Mouse (Mus musculus): Measurements from ENCODE around the gene Ern1. TPM values are rescaled to one million over a fixed set of nuclear protein-coding genes. Genes with fewer than 3 reads are reported as not detected.

Gene Ern1
- total RNA-seq, 2 experiments from 2014 or later, result 10.4 to 11.3 TPM

DNA sequence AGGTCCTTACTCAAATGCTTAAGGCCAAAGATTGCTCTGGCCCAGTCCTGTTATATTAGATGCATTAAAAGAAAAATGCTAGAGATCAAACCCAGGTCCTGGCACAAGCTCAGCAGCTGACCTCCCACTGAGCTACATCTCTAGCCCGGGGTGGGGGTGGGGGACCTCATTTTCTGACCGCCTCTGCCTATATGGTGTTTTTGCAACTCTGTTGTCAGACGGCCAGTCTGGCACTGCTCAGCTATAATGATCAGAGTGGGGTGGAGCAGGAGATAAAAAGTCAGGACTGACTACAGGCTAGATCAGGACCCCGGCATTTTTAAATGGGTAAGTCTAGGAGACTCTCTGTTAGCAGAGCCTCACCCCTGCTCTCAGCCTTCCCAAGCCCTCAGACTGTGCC is 30.7 kb upstream of the Ern1 start:
- no peak for TF ChIP-seq CTCF (IDR thresholded peaks at IDR 0.05)
- Histone ChIP-seq H3K27ac (no peak overlapping the region), H3K4me3 (no peak overlapping the region)
- intact Hi-C loops (cut with DNase I), result no loop called here
- no peak for DNase-seq (ENCODE audit: extremely low spot score in 1 of 2, low spot score in 2 of 2)

- no peak for TF ChIP-seq CTCF (IDR thresholded peaks at IDR 0.05)
- peak in 1 of 2 experiments; percentile 35 for DNase-seq (ENCODE audit: extremely low spot score in 1 of 2, low spot score in 2 of 2)
- H3K27ac ChIP-seq, result peak overlapping the region; percentile 80
- no peak overlapping the region for H3K4me3 ChIP-seq
- intact Hi-C loops (cut with DNase I), result no loop called here
These were observed 27.6 kb upstream of the Ern1 start for GRCm38 (mm10) chr11:106515079-106515745.

- DNase-seq (ENCODE audit: extremely low spot score in 1 of 2, low spot score in 2 of 2), result no peak
- H3K4me3 ChIP-seq, result no peak overlapping the region
- TF ChIP-seq CTCF (IDR thresholded peaks at IDR 0.05), result no peak
- intact Hi-C loops (cut with DNase I), result no loop called here
- H3K27ac ChIP-seq, result peak overlapping the region; percentile 80
These were observed 26.8 kb upstream of the Ern1 start for GRCm38 (mm10) chr11:106514446-106514845.

- intact Hi-C loops (cut with DNase I), result loop anchor here (1.0 kb wide), 1 partner anchor 114 kb away; no protein-coding TSS in a partner anchor
- no peak overlapping the region for H3K4me3 ChIP-seq
- H3K27ac ChIP-seq, result no peak overlapping the region
- TF ChIP-seq CTCF (IDR thresholded peaks at IDR 0.05), result peak; percentile 69
- peak; percentile 54 to 56 for DNase-seq (ENCODE audit: extremely low spot score in 1 of 2, low spot score in 2 of 2)
These were observed 25.5 kb upstream of the Ern1 start for GRCm38 (mm10) chr11:106513166-106513565.

- no peak for TF ChIP-seq CTCF (IDR thresholded peaks at IDR 0.05)
- Histone ChIP-seq H3K4me3 (no peak overlapping the region), H3K27ac (no peak overlapping the region)
- intact Hi-C loops (cut with DNase I), result no loop called here
- DNase-seq (ENCODE audit: extremely low spot score in 1 of 2, low spot score in 2 of 2), result no peak
These were observed 24.3 kb upstream of the Ern1 start for GRCm38 (mm10) chr11:106512006-106512390.

DNA sequence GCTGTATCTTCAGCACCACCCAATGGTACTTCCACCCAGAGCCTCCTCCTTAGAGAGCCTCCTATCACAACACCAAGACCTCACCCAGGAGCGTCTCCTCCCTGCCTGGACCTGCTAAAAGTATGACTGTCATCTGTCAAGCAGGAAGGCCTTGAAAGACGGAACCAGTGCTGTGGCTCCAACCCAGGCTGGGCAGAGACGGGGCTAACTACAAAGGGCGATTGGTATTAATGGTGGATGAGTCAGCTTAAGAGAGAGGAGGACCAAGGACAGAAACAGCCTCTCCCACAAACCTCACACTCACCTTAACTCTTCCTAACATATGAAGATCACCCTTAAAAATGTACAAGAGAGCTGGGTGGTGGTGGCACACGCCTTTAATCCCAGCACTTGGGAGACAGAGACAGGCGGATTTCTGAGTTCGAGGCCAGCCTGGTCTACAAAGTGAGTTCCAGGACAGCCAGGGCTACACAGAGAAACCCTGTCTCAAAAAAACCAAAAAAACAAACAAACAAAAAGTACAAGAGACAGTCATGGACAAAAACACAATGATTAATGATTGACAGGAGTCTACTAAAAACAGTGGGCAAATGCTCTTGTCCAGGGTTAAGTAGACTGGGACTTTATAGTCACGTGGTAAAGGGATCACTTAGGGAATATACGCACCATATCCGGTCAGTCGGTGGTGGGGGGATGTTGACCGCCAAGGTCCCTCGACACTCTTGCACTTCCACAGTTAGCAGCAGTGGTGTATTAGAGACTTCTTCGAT is 23.8 kb upstream of the Ern1 start:
- no peak for DNase-seq (ENCODE audit: extremely low spot score in 1 of 2, low spot score in 2 of 2)
- intact Hi-C loops (cut with DNase I), result no loop called here
- TF ChIP-seq CTCF (IDR thresholded peaks at IDR 0.05), result no peak
- Histone ChIP-seq H3K27ac (no peak overlapping the region), H3K4me3 (no peak overlapping the region)

DNA sequence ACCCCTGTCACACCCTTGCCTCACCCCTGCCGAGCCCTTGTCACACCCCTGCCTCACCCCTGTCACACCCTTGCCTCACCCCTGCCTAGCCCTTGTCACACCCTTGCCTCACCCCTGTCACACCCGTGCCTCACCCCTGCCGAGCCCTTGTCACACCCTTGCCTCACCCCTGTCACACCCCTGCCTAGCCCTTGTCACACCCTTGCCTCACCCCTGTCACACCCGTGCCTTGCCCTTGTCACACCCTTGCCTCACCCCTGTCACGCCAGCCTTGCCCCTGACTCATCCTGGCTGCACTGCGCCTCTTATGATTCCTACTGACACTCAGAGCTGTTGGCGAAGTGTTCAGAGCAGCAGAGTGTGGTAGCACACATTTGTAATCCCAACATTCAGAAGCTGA is 20.0 kb upstream of the Ern1 start:
- no peak for TF ChIP-seq CTCF (IDR thresholded peaks at IDR 0.05)
- intact Hi-C loops (cut with DNase I), result loop anchor here (10.0 kb wide), 1 partner anchor 237 kb away; no protein-coding TSS in a partner anchor
- Histone ChIP-seq H3K27ac (no peak overlapping the region), H3K4me3 (no peak overlapping the region)
- no peak for DNase-seq (ENCODE audit: extremely low spot score in 1 of 2, low spot score in 2 of 2)

DNA sequence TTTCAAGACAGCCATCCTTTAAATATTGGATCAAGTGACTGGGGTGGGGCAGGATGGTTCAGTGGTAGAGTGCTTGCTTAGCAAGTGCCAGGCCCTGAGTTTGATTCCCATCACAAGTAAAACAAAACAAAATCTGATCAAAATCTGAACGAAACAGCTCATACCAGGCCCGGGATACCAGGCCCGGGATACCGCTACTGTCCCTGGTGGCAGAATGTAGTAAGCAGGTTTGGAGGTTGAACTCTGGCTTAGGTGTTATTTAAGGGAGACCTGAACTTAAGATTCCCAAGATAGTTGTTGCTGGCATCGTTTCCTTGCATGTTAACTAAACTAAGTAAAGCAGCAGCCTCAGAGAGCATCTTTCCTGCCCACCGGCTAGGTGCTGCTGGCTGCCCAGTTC is 18.6 kb upstream of the Ern1 start:
- H3K27ac ChIP-seq, result no peak overlapping the region
- H3K4me3 ChIP-seq, result no peak overlapping the region
- intact Hi-C loops (cut with DNase I), result loop anchor here (10.0 kb wide), 1 partner anchor 239 kb away; no protein-coding TSS in a partner anchor
- DNase-seq (ENCODE audit: extremely low spot score in 1 of 2, low spot score in 2 of 2), result no peak
- TF ChIP-seq CTCF (IDR thresholded peaks at IDR 0.05), result no peak; the same call in 1 of the 2 replicates

DNA sequence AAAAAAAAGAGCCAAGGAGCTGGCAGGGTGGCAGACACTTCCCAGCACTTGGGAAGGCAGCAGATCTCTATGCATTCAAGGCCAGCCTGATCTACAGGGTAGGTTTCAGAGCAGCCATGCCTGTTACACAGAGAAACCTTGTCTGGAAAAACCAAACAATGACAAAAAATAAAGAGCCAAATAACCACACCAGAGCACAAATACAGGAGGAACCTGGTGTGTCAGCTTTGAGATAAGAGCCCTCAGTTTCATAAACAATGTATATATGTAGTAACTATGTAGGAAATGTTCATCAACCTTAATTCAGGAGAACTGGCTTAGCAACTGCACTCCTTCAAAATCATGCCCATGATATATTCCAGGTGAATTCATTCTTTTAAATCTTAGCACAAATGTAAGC is 16.5 kb upstream of the Ern1 start:
- intact Hi-C loops (cut with DNase I), result loop anchor here (10.0 kb wide), 1 partner anchor 241 kb away; no protein-coding TSS in a partner anchor
- Histone ChIP-seq H3K27ac (no peak overlapping the region), H3K4me3 (no peak overlapping the region)
- no peak for DNase-seq (ENCODE audit: extremely low spot score in 1 of 2, low spot score in 2 of 2)
- no peak for TF ChIP-seq CTCF (IDR thresholded peaks at IDR 0.05)

DNA sequence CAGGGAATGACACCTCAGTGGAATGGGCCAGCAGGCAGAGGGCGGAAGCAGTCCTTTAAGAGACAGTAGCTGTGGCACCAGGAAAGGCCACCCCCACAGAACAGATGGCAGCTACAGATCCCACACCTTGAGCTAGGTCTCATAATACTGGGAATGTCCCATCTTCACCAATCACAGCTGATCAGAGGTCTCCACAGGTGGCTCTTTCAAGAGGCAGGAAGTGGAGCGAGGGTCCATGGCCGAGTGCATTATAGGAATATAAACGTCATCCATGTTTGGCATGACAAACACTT is 15.7 kb upstream of the Ern1 start:
- peak; percentile 38 to 54 for DNase-seq (ENCODE audit: extremely low spot score in 1 of 2, low spot score in 2 of 2)
- intact Hi-C loops (cut with DNase I), result loop anchor here (1.0 to 10.0 kb wide), 2 partner anchors 61 to 241 kb away; no protein-coding TSS in a partner anchor
- H3K4me3 ChIP-seq, result no peak overlapping the region

GRCm38 (mm10) chr11:106502631-106503424 is 15.2 kb upstream of the Ern1 start:
- peak overlapping the region; percentile 62; the same call in 1 of the 2 replicates for H3K27ac ChIP-seq
- intact Hi-C loops (cut with DNase I), result loop anchor here (1.0 to 10.0 kb wide), 2 partner anchors 61 to 242 kb away; no protein-coding TSS in a partner anchor
- no peak overlapping the region for H3K4me3 ChIP-seq
- no peak for TF ChIP-seq CTCF (IDR thresholded peaks at IDR 0.05)
- DNase-seq (ENCODE audit: extremely low spot score in 1 of 2, low spot score in 2 of 2), result no peak

More for the DNA sequence above, 15.7 kb upstream of the Ern1 start:
- no peak overlapping the region for H3K27ac ChIP-seq
- no peak; the same call in 1 of the 2 replicates for TF ChIP-seq CTCF (IDR thresholded peaks at IDR 0.05)

GRCm38 (mm10) chr11:106502159-106502505 is 14.5 kb upstream of the Ern1 start:
- intact Hi-C loops (cut with DNase I), result loop anchor here (10.0 kb wide), 1 partner anchor 243 kb away; no protein-coding TSS in a partner anchor
- Histone ChIP-seq H3K27ac (peak overlapping the region; percentile 97; the same call in 1 of the 2 replicates), H3K4me3 (no peak overlapping the region)
- DNase-seq (ENCODE audit: extremely low spot score in 1 of 2, low spot score in 2 of 2), result no peak
- TF ChIP-seq CTCF (IDR thresholded peaks at IDR 0.05), result no peak
